Mouse (Mus musculus) left cerebral cortex, adult 9 months (tissue): ENCODE measurements around the gene Fasn.
A peak's percentile ranks its signal among the peaks of the same experiment; 100 is the strongest.
"Not testable (repeated sequence)": the region's sequence is repeated elsewhere in the genome, so short reads cannot be mapped to it uniquely, and the experiment has no call there.

Experiments used
- DNase-seq, 2 experiments: peaks; one replicate each; pipeline ENCODE4 v3.0.0; 2022; ENCODE audit warnings: low spot score in 2 of 2

Gene Fasn

GRCm38 (mm10) chr11:120798244-120798643, 26.1 kb downstream of the Fasn start:
- DNase-seq: no peak

GRCm38 (mm10) chr11:120796614-120796946, 27.8 kb downstream of the Fasn start:
- no peak for DNase-seq

DNA sequence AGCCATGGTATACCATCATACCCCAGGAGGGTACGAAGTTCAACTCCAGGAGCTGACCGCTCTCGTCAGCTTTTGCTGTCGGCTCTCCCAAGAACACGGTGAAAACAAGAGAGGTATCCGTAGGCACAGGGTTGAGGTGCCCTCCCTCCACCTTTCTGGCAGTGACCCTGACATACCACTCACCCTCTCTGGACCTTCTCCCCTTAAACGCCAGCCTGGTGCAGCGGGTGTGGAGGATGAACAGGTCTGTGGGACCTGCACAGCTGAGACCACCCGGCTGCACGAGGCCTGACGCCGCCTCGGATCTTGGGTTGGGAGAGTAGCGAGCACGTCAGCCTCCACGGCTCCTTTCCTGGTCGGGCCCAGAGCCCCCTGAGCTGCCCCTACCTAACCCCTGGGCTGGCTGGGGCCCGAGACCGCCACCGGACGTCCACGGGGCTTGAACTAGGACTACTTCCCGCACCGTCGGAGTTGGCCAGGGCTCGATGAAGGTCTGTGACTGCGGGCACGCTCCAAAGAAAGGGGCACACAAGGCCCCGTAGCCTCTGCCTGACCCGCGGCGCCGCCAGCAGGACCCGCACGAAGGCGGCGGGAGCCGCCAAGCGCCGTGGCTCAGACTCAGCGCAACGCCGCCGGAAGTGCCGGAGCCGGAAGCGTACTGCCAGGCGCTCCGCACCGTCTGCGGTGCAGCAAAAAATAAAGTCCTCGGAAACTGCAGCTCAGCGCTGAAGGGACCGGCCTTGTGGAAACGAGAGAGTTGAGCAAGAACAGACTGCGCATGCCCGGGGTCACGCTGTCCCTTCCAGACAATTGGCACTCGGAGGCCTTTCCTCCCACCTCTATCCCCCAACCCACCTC, 28.4 kb downstream of the Fasn start, which contains the start of gene Dus1l:
Gene Dus1l (minus strand): TSS at position 648 of the 858 bp plus-strand sequence.
- peak; percentile 85 to 97 for DNase-seq

GRCm38 (mm10) chr11:120792652-120793051, 31.7 kb downstream of the Fasn start:
- no peak for DNase-seq

DNA sequence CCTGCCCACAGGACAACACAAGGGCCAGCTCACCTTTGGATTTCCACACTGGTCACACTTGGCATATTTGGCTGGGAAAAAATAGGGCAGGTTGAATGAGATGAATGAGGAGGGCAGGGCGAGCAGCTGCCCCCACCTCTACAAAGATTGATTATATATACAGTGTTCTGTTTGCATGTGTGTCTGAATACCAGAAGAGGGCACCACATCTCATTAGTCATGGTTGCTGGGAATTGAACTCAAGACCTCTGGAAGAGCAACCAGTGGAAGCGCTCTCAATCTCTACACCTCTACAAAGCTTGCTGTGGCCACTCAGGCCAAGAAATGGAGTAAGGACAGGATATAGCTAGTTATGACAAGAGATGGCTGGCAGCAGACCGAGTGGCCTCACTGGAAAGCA, 34.5 kb downstream of the Fasn start:
- no peak for DNase-seq

DNA sequence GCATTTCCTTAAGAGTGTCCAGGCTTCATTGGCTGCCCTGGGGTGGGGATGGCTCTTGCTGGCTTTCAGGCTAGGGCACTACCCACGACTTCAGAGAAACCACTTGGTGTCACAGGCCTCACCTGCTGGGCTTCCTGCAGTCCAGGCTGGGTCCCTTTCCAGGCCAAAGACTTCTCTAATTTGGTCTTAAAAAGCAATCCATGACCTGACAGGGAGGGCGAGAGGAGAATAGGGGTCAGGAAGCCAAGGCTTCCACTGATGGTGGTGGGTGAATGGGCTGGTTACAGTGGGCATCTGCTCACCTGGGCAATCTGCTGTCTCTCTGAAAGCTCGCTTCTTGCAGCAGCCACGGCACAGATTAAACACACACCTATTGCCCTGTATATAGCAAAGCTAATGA, 35.0 kb downstream of the Fasn start:
- no peak for DNase-seq

GRCm38 (mm10) chr11:120788460-120788859, 35.9 kb downstream of the Fasn start:
- not testable (repeated sequence) for DNase-seq

DNA sequence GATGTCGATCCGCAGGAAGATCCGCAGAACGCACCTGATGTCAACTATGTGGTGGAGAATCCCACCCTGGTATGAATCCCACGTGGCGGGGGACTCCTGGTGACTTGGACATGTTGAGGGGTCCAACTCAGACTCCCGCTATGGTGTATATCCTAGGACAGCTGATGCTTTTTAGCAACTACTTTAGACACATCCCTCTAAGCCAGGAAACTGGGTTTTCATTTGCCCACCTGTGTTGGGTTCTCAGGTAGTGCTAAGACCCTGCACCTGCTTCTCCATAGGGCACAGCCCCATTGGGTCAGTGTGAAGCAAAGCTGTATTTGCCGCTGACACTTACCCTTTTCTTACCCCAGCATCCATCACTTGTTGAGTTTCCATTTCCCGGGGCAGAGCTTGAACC, 39.2 kb downstream of the Fasn start:
- DNase-seq: no peak

DNA sequence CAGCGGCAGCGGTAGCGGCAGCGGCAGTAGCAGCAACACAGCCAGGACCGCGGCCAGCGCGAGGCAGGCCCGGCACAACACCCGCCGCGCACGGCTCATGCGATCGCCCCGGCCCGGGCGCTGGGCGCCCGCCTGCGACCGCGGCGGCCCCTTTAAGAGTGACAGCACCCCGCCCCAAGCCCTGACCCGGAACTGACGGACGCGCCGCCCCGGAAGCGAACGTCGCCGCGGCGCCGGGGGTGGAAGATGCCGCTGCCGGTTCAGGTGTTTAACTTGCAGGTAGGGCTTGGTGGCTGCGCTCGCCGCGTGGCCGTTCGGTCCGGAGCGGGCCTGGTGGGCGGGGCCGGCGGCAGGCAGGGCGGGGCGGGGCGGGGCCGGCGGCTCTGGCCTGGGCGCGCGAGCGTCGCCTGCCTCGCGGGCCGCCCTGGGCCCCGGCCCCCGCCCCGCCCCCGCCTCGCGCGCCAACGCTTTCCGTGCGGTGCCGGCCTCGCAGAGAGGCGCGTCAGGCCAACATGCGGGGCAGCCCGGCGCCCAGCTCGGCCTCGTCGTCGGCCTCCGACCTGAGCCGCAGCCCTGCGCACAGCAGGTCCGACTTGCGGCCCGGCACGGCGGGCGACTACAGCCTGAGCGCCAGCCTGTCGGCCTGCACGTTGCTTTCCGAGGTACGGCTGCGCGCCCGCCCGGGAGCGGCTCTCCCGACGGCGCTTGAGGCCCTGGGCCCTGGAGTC, 40.1 kb downstream of the Fasn start, which contains the start of the genes Rfng and Gps1:
Gene Rfng (minus strand): TSS at position 144 of the 728 bp plus-strand sequence.
Gene Gps1 (plus strand): TSS at position 209 of the 728 bp plus-strand sequence.
- DNase-seq: peak in 1 of 2 experiments; percentile 80

DNA sequence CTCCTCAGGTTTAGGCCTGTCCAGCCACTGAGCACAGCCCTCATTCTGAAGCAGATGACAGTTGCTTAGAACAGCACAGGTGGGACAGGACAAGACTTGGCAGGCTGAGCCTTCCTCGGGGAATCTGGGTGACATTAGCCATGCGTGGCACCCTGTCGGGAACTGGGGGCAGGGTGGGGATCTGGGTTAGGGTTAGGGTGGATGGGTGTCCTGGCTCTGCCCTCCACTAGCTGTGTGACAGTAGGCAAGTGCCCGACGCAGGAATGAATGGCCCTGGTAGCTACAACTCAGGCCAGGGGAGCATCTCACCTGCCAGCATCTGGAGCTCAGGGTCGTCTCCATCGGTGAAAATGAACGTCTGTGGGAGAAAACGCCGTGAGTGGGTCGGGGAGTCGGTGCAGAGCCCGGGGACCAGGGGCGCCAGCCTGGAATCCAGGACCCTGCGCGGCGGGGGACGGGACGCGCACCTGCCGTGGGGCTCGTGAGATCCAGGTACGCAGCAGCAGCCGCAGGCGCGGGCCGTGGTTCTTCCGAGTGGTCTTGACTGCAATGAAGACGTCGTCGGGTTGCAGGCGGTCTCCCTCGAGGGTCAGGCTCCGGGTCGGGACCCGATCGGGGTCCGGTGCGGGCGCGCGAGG, 40.8 kb downstream of the Fasn start:
- no peak for DNase-seq

DNA sequence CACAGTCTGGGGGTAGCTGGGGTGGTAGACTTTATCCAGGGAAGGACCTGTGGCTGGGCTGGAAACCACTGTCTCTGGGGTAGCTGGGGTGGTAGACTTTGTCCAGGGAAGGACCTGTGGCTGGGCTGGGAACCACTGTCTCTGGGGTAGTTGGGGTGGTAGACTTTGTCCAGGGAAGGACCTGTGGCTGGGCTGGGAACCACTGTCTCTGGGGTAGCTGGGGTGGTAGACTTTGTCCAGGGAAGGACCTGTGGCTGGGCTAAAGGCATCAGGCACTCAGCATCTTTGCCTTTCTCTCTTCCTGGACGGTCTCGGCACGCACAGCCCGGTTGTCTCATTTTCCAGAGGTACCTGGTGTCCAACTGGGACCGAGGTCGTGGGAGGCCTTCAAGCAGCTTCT, 43.0 kb downstream of the Fasn start:
- not testable (repeated sequence) for DNase-seq

GRCm38 (mm10) chr11:120779876-120780275, 44.5 kb downstream of the Fasn start:
- no peak for DNase-seq

GRCm38 (mm10) chr11:120777123-120777522, 47.2 kb downstream of the Fasn start:
- no peak for DNase-seq

DNA sequence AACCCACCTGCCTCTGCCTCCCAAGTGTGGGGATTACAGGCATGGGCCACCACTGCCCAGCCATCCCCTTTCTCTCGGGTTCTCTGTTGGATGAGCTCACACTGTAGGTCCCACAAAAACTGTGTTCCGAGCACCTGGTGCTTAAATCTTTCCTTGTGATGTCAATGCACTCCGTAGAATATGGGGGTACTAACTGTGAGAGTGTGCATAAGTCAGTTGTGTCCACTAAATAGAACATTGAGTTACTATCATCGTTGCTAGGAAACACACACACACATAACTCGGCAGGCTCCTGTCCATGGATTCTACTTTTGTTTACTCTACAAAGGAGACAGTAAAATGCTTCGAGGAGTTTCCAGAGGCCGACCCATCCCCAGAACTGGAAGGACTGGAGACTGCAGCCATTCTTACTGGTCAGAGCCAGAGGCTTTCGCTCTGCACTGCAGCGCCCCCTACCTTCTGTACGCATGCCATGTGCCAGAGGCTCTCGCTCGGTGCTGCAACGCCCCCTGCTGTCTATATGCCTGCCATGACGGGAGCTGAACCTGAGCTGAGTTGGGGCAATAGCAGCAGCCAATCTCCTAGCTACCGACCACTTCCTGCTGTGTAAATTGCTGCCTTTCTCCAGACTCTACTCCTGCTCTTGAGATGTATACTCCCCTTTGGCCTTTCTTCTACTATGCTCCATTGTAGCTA, 48.4 kb downstream of the Fasn start:
- peak in 1 of 2 experiments; percentile 97 for DNase-seq

- DNase-seq: no peak
Observed at GRCm38 (mm10) chr11:120773463-120774190, 50.7 kb downstream of the Fasn start.

- no peak for DNase-seq
Observed at GRCm38 (mm10) chr11:120772749-120773148, 51.6 kb downstream of the Fasn start.

DNA sequence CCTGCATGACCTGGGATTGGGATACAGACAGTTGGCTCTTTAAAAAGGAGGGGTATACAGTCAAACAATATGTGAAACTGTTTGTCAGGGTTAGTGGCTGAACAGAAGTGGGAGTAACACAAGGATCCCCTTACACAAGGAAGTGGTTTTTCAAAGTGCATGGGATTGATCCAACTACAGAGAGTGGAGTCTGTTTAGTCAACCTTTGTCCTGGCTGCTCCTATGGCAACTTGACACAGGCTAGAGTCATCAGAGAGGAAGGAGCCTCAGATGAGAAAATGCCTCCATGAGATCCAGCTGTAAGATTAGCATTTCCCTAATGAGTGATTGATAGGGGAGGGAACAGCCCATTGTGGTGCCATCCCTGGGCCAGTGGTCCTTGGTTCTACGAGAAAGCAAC, 56.1 kb downstream of the Fasn start:
- DNase-seq: no peak

DNA sequence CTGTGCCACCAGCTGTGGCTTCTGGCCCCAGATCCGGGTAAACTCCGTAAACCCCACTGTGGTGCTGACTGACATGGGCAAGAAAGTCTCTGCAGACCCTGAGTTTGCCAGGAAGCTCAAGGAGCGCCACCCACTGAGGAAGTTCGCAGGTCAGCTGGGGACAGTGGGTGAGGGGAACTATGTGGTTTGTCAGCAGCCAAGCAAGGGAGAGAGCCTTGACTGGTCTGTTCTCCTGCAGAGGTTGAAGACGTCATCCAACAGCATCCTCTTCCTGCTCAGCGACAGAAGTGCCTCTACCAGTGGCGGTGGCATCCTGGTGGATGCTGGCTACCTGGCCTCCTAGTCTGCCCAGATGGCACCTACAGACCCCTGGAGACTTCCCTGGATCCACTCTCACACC, 57.3 kb downstream of the Fasn start:
- not testable (repeated sequence) for DNase-seq

DNA sequence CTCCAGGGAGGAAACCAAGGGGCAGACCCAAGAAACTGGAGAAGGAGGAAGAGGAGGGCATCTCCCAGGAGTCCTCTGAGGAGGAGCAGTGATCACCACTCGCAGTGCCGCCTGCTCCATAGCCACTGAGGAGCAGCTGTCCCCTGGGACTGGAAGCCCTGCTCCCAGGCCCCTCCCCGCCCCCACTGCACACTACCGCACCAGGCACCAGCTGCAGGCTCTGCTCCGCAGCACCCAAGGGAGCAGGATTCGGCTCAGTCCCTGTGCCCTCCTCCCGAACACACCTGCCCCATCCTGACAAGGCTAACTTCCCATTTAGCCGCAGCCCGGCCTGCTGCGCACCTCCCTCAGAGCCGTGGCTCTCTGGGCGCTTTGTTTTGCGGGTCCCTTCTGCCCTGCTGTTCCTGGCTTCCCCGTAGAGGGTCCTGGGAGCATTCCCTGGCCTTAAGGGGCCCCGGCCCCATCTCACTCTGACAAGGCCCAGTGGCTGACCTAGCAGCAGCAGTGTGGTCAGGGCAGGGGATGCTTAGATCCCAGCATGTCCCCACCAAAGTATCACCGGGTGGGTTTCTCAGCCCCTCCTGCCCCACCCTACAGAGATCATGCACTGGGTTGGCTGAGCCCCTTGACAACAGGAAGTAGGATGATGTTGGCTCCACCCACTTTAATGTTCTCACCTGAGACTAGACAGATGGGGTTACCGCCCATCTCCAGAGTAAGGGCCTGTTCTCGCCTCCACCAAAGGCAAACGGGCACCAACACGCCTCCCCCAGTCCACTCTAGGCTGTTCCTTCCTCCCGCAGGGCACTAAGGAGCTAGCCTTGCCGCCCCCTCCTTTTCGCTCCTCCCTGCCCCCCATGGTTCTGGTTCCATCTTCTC, 61.0 kb downstream of the Fasn start:
- DNase-seq: not testable (repeated sequence)

- DNase-seq: not testable (repeated sequence)
Observed at GRCm38 (mm10) chr11:120762672-120763041, 61.7 kb downstream of the Fasn start, which contains the start of gene Hmga1b. Gene Hmga1b, plus strand, starts transcription at chr11:120762794.
